Mouse (Mus musculus) frontal cortex, postnatal 10 days (tissue): ENCODE results near the gene Tmpo.

ENCODE experiments used
- DNase-seq, 2 experiments: peaks; one replicate each; pipeline ENCODE4 v3.0.0; 2022; ENCODE audit warnings: low spot score in 2 of 2, mixed read lengths in 1 of 2

Gene Tmpo

DNA sequence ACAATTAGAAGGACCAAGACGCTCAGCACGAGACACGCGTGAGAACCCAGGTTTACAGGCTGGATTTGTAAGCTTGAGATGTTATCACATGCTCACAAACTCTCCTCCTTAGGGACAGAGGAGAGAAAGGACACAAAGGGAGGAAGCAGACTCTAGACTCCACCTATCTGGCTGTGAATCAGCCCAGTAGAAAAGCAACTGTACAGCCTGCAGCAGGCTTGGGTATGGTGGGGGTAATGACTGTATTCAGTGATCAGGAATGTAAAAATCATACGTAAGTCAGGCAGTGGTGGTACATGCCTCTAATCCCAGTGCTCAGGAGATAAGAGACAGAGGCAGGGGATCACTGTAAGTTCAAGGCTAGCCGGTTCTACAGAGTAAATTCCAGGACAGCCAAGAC, 24.8 kb downstream of the Tmpo start:
- no peak for DNase-seq

DNA sequence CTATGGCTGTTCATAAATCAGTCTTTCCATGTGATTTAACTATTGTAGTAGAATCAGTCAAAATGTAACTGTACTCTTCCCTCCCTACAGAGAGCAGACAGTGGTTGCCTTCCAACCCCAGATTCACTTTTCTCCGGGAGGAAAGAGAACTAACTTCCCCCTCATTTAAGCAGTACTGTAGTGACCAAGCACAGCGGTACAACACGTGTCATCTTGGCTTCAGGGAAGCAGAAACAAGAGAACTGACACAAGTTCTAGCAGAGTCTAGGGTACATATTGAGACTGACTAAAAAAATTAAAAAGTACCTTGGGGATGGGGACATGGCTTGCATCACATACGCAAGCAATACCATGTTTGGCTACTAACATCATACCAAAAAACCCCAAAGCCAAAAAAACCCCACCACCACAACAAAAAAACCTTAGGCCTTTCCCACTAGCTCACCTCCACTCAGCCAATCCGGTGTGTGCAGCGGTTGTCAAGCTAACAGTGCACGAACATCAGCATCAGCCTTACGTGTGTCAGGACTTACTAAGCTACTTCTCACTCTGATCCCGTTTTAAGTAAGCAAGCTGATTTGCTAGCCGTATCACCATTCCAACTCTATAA, 27.1 kb downstream of the Tmpo start:
- no peak for DNase-seq

DNA sequence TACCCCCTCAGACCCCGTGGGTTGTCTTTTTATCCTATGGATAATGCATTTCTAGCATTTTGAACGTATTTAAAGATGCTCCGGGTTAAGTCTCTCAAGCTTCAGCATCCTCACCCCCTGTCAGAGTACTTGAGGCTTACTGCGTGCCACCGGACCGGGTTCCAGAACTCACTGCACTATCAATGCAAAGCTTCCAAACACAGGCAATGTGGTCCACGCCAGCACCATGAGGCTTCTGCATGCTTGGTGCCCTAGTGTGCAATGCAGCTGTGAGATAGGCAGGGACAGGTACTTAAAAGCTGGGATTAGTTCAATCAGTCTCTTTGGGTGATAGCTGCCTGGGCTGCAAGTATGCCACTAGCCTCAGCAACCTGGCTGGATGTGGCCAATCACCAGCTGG, 35.7 kb downstream of the Tmpo start:
- DNase-seq = no peak

DNA sequence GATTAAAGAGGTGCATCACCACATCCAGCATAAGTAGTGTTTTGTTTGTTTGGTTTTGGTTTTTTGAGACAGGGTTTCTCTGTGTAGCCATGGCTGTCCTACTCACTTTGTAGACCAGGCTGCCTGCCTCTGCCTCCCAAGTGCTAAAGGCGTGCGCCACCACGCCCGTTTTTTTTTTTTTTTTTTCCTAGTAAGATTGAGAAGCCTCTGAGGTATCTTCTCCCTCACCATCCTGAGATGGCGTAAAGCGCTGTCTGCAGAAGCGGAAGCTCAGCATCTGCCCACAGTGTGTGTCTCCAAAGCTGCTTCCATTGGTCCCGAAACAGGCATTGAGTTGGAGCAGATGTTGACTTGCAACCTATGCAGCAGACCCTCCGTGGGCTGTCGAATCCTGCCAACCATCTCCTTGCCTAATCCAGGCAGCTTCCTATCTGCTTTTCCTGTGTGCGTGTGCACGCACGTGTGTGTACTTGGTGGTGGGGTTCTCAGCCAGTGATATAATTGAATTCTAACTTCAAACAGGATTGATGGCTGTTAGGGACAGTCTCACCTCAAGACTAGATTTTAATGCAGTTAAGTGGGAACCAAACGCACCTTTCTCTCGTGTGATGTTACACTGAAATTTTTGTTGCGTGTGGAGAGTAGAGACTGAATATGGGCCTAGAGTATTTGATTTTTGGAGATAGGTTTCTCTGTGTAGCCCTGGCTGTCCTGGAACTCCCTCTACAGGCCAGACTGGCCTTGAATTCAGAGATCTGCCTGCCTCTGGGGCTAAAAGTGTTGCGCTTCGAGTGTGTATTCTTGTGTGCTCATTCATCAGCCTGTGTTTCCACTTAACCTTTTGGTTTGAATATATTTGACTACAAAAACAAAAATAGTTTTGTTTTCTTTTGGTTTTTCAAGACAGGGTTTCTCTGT, 37.5 kb downstream of the Tmpo start:
- no peak for DNase-seq

DNA sequence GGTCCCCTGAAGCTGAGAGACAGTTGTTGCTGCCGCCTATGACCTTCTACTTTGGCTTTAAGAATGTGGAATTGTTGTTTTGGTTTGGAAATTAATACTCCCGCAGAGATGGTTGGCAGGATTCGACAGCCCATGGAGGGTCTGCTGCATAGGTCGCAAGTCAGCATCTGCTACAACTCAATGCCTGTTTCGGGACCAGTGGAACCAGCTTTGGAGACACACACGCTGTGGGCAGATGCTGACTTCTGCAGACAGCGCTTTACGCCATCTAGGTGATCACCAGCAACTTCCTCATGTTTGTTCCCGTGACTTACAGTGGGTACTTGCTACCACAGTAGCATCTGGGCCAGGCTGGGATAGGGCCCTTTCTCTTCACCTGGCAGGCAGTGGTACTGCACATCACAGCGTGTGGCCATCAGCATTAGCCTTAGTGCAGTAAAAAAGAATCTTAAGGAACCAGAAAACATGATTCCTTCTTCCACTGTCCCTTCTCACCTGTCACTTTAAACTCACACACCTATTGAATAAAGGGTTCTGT, 38.4 kb downstream of the Tmpo start:
- DNase-seq = no peak

DNA sequence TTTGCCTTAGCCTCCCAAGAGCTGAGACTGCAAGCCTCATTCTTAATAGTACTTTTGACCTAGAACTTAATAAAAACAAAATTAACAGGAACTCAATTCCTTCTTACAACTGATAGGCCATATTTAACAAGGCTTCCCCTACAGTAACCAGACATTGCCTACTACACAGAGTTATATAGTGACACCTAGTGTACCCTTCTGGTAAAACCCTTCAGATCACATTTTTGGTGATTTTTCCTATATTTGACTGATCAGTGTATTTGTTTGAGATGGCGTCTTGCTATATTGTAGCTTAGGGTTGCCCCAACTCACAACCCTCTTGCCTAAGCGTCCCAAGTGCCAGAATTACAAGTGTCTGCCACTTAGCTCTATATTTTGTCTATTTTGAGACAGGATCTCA, 39.6 kb downstream of the Tmpo start:
- DNase-seq = no peak

DNA sequence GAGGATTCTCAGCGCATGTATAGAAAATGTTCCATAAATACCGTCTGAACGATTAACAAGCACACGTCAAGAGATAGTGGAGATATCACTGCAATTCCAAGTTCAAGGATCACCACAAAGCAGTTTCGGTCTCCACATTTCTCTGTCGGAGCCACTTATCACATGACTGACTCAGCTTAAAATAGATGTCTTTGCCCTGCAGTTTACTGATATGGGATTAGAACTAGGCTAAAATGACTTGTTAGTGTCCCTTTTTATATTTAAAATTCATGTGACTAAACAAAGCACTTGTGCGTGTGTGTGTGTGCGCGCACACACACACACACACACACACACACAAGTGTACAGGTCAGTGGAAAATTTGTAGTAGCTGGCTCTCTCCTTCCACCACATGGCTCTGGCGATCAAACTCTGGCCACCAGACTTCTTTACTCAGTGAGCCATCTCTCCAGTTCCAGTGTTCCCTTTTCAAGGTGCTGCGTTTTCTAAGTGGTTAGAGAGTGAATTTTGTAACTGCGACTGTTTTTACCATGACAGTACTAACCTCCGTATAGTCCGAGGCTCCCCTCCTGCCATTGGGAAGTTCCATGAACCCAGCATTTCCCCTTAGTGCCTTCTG, 41.9 kb downstream of the Tmpo start:
- DNase-seq = no peak

DNA sequence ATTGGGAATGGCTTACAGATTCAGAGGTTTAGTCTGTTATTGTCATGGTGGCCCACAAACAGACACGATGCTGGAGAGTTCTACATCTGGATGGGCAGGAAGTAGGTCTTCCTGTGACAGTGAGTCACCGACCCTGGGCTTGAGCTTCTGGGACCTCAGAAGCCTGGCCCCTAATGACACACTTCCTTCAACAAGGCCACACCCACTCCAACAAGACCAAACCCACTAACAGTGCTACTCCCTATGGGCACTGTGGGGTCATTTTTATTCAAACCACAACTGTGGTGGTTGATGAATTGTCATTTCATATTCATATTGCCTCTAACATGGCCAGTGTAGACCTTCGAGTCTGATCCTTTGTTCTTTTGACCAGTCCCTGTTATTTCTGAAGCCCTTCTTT, 42.8 kb downstream of the Tmpo start:
- no peak for DNase-seq

DNA sequence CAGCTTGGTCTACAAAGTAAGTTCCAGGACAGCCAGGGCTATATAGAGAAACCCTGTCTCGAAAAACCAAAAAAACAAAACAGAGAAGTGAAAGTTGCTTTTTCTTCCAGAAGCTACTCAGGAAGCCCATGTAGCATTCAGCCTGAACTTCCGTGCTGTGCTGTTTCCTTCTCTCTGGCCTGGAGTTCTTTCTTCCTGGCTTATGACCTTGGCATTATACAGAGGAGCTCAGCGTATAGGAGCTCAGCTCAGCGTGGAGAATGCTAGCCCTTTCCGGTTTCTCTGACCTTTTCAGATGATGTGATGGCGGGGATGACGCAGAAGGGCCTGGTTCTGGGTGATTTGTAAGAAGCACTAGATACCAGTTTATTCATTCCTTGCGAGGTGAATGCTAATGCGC, 43.7 kb downstream of the Tmpo start:
- no peak for DNase-seq

DNA sequence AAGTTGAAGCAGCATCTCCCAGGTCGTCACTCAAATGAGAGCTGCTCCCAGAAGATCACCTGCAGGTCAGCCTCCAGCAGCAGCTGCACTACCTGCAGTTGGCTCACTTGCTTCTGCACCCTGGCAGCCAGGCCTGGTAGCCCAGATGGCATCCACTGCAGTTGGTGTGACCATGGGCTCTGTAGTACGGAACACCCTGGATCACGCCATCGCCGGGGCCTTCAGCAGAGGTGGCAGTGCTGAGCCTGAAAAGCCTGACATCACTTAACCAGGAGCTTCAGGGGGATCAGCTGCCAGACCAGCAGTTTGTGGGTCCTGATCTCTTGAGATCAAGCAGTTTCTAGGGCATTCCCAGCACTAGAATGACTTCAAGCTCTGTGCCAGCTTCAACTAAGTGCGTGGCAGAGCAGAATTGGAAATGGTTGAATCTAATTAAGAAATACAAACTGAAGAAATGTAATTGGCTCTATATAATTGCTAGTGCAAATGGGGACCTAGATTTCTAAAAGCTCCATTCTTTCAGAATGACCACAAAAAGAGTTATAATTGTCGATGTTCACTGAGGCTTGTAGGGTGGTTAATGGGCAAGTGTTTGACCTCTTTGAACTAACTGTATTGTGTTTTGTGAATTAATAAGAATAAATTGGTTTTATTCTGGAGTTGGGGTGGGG, 45.7 kb downstream of the Tmpo start:
- DNase-seq = no peak

DNA sequence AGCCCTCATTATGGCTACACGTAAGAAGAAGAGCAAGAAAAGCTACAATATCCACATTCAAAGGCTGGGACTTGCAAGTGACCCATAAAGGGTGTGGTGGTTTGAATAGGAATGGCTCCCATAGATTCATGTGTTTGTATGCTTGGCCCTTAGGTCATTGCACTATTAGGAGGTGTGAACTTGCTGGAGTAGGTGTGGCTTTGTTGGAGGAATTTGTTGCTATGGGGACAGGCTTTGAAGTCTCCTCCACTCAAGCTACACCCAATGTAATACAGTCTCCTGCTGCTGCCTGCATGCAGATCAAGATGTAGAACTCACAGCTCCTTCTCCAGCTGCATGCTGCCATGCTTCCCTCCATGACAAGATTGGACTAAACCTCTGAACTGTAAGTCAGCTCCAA, 49.5 kb downstream of the Tmpo start:
- DNase-seq = no peak

DNA sequence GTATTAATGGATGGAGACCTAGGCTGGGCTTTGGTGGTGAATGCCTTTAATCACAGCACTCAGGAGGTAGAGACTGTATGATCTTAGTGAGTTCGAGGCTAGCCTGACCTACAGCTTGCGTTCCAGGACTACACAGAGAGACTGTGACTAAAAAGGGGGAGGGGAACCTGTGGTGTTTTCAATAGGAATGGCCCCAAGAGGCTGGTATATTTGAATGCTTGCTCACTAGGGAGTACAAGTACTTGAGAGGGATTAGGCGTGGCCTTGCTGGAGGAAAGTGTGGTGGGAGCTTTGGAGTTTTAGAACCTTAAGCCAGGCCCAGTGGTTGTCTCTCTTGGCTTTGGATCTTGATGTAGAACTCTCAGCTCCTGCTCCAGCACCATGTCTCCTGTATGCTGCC, 50.3 kb downstream of the Tmpo start:
- DNase-seq = no peak

DNA sequence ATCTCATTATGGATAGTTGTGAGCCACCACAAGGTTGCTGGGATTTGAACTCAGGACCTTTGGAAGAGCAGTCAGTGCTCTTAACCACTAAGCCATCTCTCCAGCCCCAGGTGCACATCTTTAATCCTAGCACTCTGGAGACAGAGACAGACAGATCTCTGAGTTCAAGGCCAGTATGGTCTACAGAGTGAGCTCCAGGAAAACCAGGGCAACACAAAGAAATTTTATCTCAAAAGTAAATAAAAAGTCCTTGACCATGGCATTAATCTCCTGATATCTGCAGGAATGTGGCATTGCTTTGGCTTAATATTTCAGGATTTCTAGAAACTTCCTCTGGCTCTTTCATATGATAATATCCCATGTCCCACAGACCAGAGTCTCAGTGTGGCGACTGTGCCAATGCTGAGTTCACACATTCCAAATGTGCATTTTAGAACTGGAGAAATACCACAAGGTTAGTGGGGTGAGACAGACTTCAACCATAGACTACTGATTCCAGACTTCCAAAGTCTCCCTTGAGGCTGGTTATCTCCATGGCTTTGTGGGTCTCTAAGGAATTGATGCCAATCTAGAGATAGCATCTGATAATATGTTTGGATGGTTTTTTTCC, 52.5 kb downstream of the Tmpo start:
- DNase-seq = no peak

DNA sequence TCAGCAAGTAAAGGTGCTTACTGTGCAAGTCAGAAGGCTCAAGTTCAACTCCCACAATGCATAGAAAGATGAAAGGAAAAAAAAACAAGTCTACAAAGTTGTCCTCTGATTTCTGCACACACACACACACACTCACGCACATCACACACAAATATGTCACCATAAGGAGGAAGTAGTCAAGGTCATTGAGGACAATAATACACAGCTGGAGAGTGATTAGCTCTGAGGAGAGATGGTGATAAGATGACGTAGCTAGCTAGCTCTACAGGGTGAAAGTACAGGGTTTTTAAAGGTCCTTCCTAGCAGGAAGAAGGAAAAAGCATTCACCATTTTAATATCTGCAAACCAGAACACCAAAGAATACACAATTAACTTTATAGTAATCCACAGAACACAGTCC, 53.7 kb downstream of the Tmpo start:
- DNase-seq = no peak

DNA sequence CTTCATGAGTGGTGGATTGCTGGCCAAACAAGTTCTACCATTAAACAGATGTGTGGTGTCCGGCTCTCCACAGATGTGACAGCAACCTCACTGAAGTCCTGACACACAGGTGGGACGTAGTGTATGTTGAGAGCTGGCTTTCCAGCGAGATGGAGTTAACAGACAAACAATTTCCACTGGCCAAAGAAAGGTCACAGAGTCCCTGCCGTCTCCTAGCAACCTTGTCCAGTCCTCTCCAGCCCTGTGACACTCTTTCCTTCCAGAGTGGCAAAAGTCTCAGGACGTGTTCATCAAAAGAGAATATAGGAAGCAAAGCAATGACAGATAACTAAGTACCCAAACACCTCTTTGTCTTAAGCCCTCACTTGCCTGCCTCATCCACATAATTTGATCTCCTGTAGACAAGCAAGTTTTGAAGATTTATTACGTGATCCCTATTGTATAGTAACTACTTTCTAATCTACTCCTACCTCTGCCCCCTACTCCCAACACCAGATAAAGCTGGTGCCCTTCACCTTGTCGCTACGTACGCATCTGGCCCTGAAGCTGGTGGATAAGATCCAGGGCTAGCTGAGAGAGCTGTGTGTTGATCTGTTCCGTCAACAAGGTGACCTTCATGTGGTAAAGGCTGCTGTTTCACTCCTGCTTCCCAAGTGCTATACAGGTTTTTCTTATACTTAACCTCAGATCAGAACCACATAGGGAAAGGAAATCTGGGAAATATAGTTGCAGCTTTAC, 54.3 kb downstream of the Tmpo start:
- no peak for DNase-seq

DNA sequence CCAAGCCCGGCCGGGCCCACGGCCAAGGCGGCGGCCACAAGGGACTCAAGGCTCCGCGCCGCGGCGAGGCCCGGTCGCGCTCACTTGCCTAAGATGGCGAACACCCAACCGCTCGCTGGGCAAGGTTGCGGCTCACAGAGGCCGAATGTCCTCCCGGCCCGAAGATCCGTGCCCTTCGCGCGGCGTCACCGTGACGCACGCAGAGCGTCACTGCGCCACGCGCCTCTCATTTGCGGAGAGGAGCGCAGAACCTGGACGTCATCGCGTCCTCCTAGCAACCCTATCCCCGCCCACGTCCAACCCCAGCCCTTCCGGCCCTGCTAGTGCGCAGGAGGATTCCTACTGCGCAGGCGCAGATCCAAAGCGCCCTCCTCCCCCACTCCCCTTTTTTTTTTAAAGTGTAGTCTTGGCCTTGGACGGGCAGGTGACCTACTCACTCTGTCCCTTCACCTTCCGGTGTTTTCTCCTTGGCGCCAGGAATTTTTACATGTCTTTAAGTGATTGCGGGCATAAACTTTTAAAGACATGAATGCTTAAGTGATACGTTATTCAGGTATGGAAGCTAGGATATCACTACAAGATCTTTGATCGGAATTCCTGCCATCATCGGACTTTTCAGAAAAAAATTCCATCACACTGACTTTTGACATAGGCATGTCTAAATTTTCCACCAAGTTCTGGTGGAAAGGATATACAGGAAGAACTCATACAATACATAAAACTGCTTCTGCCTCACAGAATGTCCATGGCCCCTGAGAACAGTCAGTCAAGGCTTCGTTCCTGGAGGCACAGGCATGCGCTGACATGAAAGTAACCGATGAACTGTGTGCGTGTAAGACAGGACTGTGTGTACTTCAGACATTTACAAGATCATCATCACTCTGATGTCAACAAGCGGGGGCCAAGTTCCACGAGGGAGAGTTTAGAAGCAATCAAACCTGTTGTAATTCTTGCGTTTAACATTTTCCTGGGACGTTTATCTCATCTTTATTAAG, 57.0 kb downstream of the Tmpo start, which contains the start of gene Slc25a3:
Gene Slc25a3, minus strand, starts transcription at position 232 of the 995 bp plus-strand sequence.
- peak; percentile 98 for DNase-seq

DNA sequence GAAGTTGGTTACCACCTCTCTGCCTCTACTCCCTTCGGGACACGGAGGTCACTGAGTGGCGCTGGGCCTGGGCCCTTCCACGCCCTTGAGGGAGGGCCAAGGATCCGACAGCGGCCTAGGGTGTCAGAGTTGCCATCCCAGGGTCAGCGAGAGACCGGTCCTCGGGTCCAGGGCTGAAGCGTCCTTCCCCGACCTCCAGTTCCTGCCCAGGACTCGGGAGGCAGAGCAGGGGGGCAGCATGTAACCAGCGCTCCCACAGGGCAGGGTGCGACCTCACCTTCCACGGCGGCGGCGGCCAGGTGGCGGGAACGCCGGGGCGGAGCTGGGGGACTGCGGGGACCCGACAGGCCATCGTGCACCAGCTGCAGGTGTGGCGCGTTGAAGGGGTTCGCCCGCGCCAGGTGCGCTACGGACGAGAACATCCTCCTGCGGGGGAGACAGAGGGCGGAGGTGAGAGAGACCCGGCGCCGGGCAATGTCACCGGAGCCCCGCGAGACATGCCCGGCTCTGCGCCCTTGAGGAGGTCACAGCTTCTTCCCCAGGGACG, 57.8 kb downstream of the Tmpo start:
- DNase-seq = peak in 1 of 2 experiments; percentile 19

DNA sequence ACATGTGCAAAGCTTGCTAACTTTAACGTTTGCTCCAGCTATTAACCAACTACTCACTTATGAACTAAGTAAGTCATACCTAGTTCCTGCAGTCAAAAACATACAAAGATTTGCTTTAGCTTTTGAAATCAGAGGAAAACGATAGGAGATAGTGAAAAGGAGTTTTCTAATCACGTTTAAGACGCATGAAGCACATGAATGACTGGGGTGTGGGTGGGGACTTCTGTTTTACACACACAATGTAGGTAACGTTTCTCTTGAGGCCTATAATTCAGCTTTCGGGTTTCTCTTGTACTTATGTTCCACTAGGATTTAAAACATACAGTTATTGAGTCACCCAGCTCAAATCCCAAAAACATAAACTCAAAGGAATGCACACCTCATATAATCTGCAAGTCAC, 58.5 kb downstream of the Tmpo start:
- no peak for DNase-seq

DNA sequence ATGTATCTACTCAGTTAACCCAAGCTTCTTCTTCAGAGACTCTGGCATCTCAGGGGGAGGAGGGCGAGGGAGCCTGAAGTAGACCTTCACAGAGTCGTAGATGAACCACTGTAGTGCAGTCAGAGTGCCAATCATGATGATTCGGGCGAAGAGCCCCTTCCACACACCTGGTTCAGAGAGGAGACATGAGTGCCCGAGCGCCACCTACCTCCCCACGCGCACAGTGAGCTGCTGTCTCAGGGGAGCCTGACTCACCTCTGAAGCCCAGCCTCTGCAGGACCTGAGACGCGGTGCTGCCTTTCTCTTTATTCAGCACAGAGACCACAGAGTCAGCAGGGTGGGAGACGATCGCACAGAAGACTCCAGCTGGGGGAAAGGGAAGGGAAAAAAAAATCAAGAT, 64.2 kb downstream of the Tmpo start:
- DNase-seq = no peak
